Mouse (Mus musculus): ENCODE measurements at regions not wholly inside any gene's neighbourhood (a gene's known extent, or its start where the extent isn't known, plus 50 kb on each side); places are given as distances from the start of the nearest gene placed in this dataset.

GRCm38 (mm10) chr16:24054293-24054692 is 65.6 kb upstream of the Bcl6 start:
- DNase-seq (ENCODE audit: low spot score): no peak

GRCm38 (mm10) chr16:24053403-24053802 is 64.8 kb upstream of the Bcl6 start:
- DNase-seq (ENCODE audit: low spot score): no peak

GRCm38 (mm10) chr16:24050856-24051640 is 62.4 kb upstream of the Bcl6 start:
- no peak for DNase-seq (ENCODE audit: low spot score)

- DNase-seq (ENCODE audit: low spot score): no peak
Observed at GRCm38 (mm10) chr16:24043779-24044178, 55.1 kb upstream of the Bcl6 start.

- no peak for DNase-seq (ENCODE audit: low spot score)
Observed at GRCm38 (mm10) chr16:24042977-24043376, 54.3 kb upstream of the Bcl6 start.

- no peak for DNase-seq (ENCODE audit: low spot score)
Observed at GRCm38 (mm10) chr16:24042216-24042615, 53.6 kb upstream of the Bcl6 start.

- no peak for DNase-seq (ENCODE audit: low spot score)
Observed at GRCm38 (mm10) chr16:24041403-24041802, 52.8 kb upstream of the Bcl6 start.

GRCm38 (mm10) chr16:24039765-24040164 is 51.1 kb upstream of the Bcl6 start:
- no peak for DNase-seq (ENCODE audit: low spot score)

All from urinary bladder, postnatal 10 days (tissue).